Mouse (Mus musculus) urinary bladder, postnatal 25 days (tissue): ENCODE results near the gene Tbcb.
"Not testable (repeated sequence)": the region's sequence is repeated elsewhere in the genome, so short reads cannot be mapped to it uniquely, and the experiment has no call there.

Experiments
- DNase-seq: peaks from one replicate; pipeline ENCODE4 v3.0.0; 2022; ENCODE audit warnings: low spot score

Gene Tbcb

GRCm38 (mm10) chr7:30231669-30232454 lies at the start of gene Tbcb, which contains the start of gene Polr2i:
Gene Tbcb, minus strand, starts transcription at chr7:30232272.
Gene Polr2i, plus strand, starts transcription at chr7:30231948.
- DNase-seq, result peak; percentile 96

GRCm38 (mm10) chr7:30281522-30281921 lies 49.5 kb upstream of the Tbcb start:
- no peak for DNase-seq

GRCm38 (mm10) chr7:30280670-30281138 lies 48.6 kb upstream of the Tbcb start:
- peak; percentile 72 for DNase-seq

- peak; percentile 83 for DNase-seq
Measured at GRCm38 (mm10) chr7:30279951-30280669, 48.0 kb upstream of the Tbcb start, which contains the start of the genes Thap8 and Wdr62. Gene Thap8, plus strand, starts transcription at chr7:30280094. Gene Wdr62, minus strand, starts transcription at chr7:30280419.

- no peak for DNase-seq
Measured at GRCm38 (mm10) chr7:30279536-30279935, 47.5 kb upstream of the Tbcb start.

- no peak for DNase-seq
Measured at GRCm38 (mm10) chr7:30278911-30279310, 46.8 kb upstream of the Tbcb start.

- DNase-seq, result no peak
Measured at GRCm38 (mm10) chr7:30274383-30274782, 42.3 kb upstream of the Tbcb start.

GRCm38 (mm10) chr7:30269641-30270040 lies 37.6 kb upstream of the Tbcb start:
- DNase-seq, result no peak

- DNase-seq, result no peak
Measured at GRCm38 (mm10) chr7:30266780-30267179, 34.7 kb upstream of the Tbcb start.

GRCm38 (mm10) chr7:30265935-30266334 lies 33.9 kb upstream of the Tbcb start:
- no peak for DNase-seq

GRCm38 (mm10) chr7:30265531-30265930 lies 33.5 kb upstream of the Tbcb start:
- DNase-seq, result no peak

- DNase-seq, result no peak
Measured at GRCm38 (mm10) chr7:30265041-30265440, 33.0 kb upstream of the Tbcb start.

GRCm38 (mm10) chr7:30251956-30252954 lies 20.2 kb upstream of the Tbcb start:
- no peak for DNase-seq

- DNase-seq, result not testable (repeated sequence)
Measured at GRCm38 (mm10) chr7:30237374-30237773, 5.3 kb upstream of the Tbcb start.

GRCm38 (mm10) chr7:30235625-30236024 lies 3.6 kb upstream of the Tbcb start, which contains the start of gene Ovol3:
Gene Ovol3, minus strand, starts transcription at chr7:30235725.
- DNase-seq, result no peak

- DNase-seq, result no peak
Measured at GRCm38 (mm10) chr7:30235091-30235490, 3.0 kb upstream of the Tbcb start.

GRCm38 (mm10) chr7:30234276-30234858 lies 2.3 kb upstream of the Tbcb start:
- DNase-seq, result no peak

- DNase-seq, result no peak
Measured at GRCm38 (mm10) chr7:30233387-30233786, 1.3 kb upstream of the Tbcb start.

GRCm38 (mm10) chr7:30232631-30233148 lies 618 bp upstream of the Tbcb start:
- DNase-seq, result peak; percentile 51

GRCm38 (mm10) chr7:30231328-30231668 lies 774 bp downstream of the Tbcb start:
- no peak for DNase-seq

GRCm38 (mm10) chr7:30224206-30224605 lies 7.9 kb downstream of the Tbcb start:
- no peak for DNase-seq
